Mouse (Mus musculus): Measurements from ENCODE around the gene Scn5a. TPM values are rescaled to one million over a fixed set of nuclear protein-coding genes. Genes with fewer than 3 reads are reported as not detected.
A peak's percentile ranks its signal among the peaks of the same experiment; 100 is the strongest.

Scn5a gene
- polyA plus RNA-seq, 1 experiment = 0.49 TPM

DNA sequence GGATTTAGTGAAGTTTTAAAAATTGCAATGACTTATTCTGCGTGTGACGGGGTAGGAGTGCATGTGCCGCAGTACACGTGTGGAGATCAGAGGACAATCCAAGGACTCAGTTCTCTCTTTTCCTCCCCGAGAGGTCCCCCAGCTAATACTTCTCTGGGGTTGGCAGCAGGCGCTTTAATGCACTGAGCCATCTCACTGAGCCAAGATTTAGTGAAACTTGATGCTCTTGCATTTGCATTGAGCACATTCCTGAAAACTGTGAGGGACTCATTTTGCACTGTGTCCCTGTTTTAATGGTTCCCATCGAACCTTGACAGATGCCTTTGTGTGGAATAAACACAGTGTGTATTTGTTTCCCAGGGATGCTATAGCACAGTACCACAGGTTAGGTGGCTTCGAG lies 25.8 kb upstream of the Scn5a start:
- Histone ChIP-seq H3K27me3 (ENCODE audit: control insufficient read depth, insufficient read depth, low read length, poor library complexity, severe bottlenecking) (no peaks in the 10 kb centered on the region), H3K27ac (ENCODE audit: insufficient read depth, low read length) (no peak overlapping the region), H3K4me1 (ENCODE audit: control insufficient read depth, insufficient read depth, low read length) (no peaks in the 10 kb centered on the region), H3K4me3 (ENCODE audit: low read depth, low read length) (no peak overlapping the region), H3K9ac (ENCODE audit: low read depth, poor library complexity, severe bottlenecking) (no peak overlapping the region), H3K36me3 (ENCODE audit: control insufficient read depth, insufficient read depth, low read length, poor library complexity, severe bottlenecking) (no peaks in the 10 kb centered on the region), H3K9me3 (replicated peaks; ENCODE audit: control insufficient read depth, insufficient read depth, low read length, poor library complexity, severe bottlenecking) (no peaks in the 10 kb centered on the region)
- TF ChIP-seq EP300 (IDR thresholded peaks at IDR 0.05; ENCODE audit: insufficient read depth, low read depth, low read length) (no peak), POLR2A (IDR thresholded peaks at IDR 0.05; ENCODE audit: insufficient read depth, low read length) (no peak), CTCF (IDR thresholded peaks at IDR 0.05; ENCODE audit: low read depth, low read length) (no peak)

DNA sequence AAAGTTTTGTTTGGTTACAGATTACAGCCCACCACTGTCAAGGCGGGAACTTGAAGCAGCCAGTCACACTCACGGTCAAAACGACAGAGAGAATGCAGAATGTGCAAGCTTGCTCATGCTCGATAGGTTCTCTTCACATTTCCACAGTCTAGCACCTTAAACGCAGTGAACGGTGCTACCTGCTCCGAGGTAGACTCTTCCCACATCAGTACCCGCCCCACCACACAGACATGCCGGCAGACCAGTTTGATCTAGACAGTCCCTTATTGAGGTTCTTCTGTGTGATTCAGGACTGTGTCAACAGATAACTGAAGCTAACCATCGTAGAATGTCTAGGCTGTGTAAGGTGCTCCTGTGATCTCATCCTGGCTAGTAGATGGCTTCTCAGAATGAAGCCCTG lies 19.7 kb upstream of the Scn5a start:
- H3K27me3 ChIP-seq (ENCODE audit: control insufficient read depth, insufficient read depth, low read length, poor library complexity, severe bottlenecking) = no peaks in the 10 kb centered on the region
- H3K4me1 ChIP-seq (ENCODE audit: control insufficient read depth, insufficient read depth, low read length) = no peaks in the 10 kb centered on the region
- H3K36me3 ChIP-seq (ENCODE audit: control insufficient read depth, insufficient read depth, low read length, poor library complexity, severe bottlenecking) = no peaks in the 10 kb centered on the region
- TF ChIP-seq CTCF (IDR thresholded peaks at IDR 0.05; ENCODE audit: low read depth, low read length) (no peak), POLR2A (IDR thresholded peaks at IDR 0.05; ENCODE audit: insufficient read depth, low read length) (no peak), EP300 (IDR thresholded peaks at IDR 0.05; ENCODE audit: insufficient read depth, low read depth, low read length) (no peak)
- no peak overlapping the region for H3K4me3 ChIP-seq (ENCODE audit: low read depth, low read length)
- no peaks in the 10 kb centered on the region for H3K9me3 ChIP-seq (replicated peaks; ENCODE audit: control insufficient read depth, insufficient read depth, low read length, poor library complexity, severe bottlenecking)
- H3K27ac ChIP-seq (ENCODE audit: insufficient read depth, low read length) = no peak overlapping the region
- no peak overlapping the region for H3K9ac ChIP-seq (ENCODE audit: low read depth, poor library complexity, severe bottlenecking)

DNA sequence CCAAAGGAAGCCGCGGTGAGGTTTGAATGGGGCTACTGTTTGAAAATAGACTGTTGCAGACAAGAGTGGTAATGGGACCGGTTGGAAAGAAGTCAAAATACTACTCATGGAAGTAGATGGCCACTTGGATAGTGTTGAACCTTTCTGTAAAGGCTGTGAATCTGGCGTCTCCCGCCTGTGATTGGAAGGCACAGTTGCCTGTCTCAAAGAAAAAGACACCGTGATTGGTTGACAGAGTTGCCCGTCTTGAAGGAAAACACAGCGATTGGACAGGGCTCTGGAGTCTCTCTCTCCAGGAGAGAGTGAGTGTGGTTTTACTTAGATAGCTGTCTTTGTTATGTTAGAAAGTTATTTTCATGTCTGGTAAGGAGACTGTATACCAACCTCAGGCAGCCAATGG lies 18.5 kb upstream of the Scn5a start:
- TF ChIP-seq CTCF (IDR thresholded peaks at IDR 0.05; ENCODE audit: low read depth, low read length) = no peak

GRCm38 (mm10) chr9:119589592-119589991 lies 10.8 kb upstream of the Scn5a start:
- H3K4me1 ChIP-seq (ENCODE audit: control insufficient read depth, insufficient read depth, low read length) = no peaks in the 10 kb centered on the region
- TF ChIP-seq POLR2A (IDR thresholded peaks at IDR 0.05; ENCODE audit: insufficient read depth, low read length) (no peak), CTCF (IDR thresholded peaks at IDR 0.05; ENCODE audit: low read depth, low read length) (no peak), EP300 (IDR thresholded peaks at IDR 0.05; ENCODE audit: insufficient read depth, low read depth, low read length) (no peak)
- H3K36me3 ChIP-seq (ENCODE audit: control insufficient read depth, insufficient read depth, low read length, poor library complexity, severe bottlenecking) = no peaks in the 10 kb centered on the region
- H3K9ac ChIP-seq (ENCODE audit: low read depth, poor library complexity, severe bottlenecking) = no peak overlapping the region
- no peak overlapping the region for H3K4me3 ChIP-seq (ENCODE audit: low read depth, low read length)
- H3K9me3 ChIP-seq (replicated peaks; ENCODE audit: control insufficient read depth, insufficient read depth, low read length, poor library complexity, severe bottlenecking) = no peaks in the 10 kb centered on the region
- no peaks in the 10 kb centered on the region for H3K27me3 ChIP-seq (ENCODE audit: control insufficient read depth, insufficient read depth, low read length, poor library complexity, severe bottlenecking)
- H3K27ac ChIP-seq (ENCODE audit: insufficient read depth, low read length) = no peak overlapping the region

More for the DNA sequence above, 18.5 kb upstream of the Scn5a start:
- no peaks in the 10 kb centered on the region for H3K4me1 ChIP-seq (ENCODE audit: control insufficient read depth, insufficient read depth, low read length)
- no peak overlapping the region for H3K9ac ChIP-seq (ENCODE audit: low read depth, poor library complexity, severe bottlenecking)
- H3K27ac ChIP-seq (ENCODE audit: insufficient read depth, low read length) = no peak overlapping the region
- no peaks in the 10 kb centered on the region for H3K9me3 ChIP-seq (replicated peaks; ENCODE audit: control insufficient read depth, insufficient read depth, low read length, poor library complexity, severe bottlenecking)
- H3K27me3 ChIP-seq (ENCODE audit: control insufficient read depth, insufficient read depth, low read length, poor library complexity, severe bottlenecking) = no peaks in the 10 kb centered on the region
- H3K36me3 ChIP-seq (ENCODE audit: control insufficient read depth, insufficient read depth, low read length, poor library complexity, severe bottlenecking) = no peaks in the 10 kb centered on the region
- no peak overlapping the region for H3K4me3 ChIP-seq (ENCODE audit: low read depth, low read length)

GRCm38 (mm10) chr9:119588763-119589449 lies 10.1 kb upstream of the Scn5a start:
- no peaks in the 10 kb centered on the region for H3K36me3 ChIP-seq (ENCODE audit: control insufficient read depth, insufficient read depth, low read length, poor library complexity, severe bottlenecking)
- no peaks in the 10 kb centered on the region for H3K9me3 ChIP-seq (replicated peaks; ENCODE audit: control insufficient read depth, insufficient read depth, low read length, poor library complexity, severe bottlenecking)
- no peaks in the 10 kb centered on the region for H3K4me1 ChIP-seq (ENCODE audit: control insufficient read depth, insufficient read depth, low read length)
- H3K9ac ChIP-seq (ENCODE audit: low read depth, poor library complexity, severe bottlenecking) = no peak overlapping the region
- H3K4me3 ChIP-seq (ENCODE audit: low read depth, low read length) = peak overlapping the region; percentile 13
- H3K27me3 ChIP-seq (ENCODE audit: control insufficient read depth, insufficient read depth, low read length, poor library complexity, severe bottlenecking) = no peaks in the 10 kb centered on the region
- no peak for TF ChIP-seq POLR2A (IDR thresholded peaks at IDR 0.05; ENCODE audit: insufficient read depth, low read length)
- TF ChIP-seq EP300 (IDR thresholded peaks at IDR 0.05; ENCODE audit: insufficient read depth, low read depth, low read length) = no peak
- TF ChIP-seq CTCF (IDR thresholded peaks at IDR 0.05; ENCODE audit: low read depth, low read length) = no peak
- no peak overlapping the region for H3K27ac ChIP-seq (ENCODE audit: insufficient read depth, low read length)

DNA sequence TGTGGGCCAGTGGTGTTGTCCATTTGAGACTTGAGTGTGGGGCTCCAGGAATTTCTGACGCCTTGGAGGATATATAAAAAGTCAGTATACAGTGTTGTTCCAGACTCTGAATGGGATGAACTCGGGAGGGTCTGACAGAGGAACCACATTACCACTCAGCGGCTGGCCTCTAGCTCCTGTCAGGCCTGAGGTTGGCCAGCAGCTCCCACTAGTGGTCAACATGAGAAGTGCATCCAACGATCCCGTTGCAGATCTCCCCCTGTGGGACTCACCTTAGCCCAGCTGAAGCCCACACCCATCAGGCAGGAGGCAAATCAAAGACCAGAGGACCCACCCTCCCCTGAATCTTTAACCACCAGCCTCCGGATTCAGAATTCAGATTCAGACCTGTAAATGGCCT lies 1.9 kb upstream of the Scn5a start:
- peaks cover 12% of the 10 kb centered on the region; the same call in 1 of the 2 replicates for H3K27me3 ChIP-seq (ENCODE audit: control insufficient read depth, insufficient read depth, low read length, poor library complexity, severe bottlenecking)
- H3K36me3 ChIP-seq (ENCODE audit: control insufficient read depth, insufficient read depth, low read length, poor library complexity, severe bottlenecking) = no peaks in the 10 kb centered on the region
- H3K9me3 ChIP-seq (replicated peaks; ENCODE audit: control insufficient read depth, insufficient read depth, low read length, poor library complexity, severe bottlenecking) = no peaks in the 10 kb centered on the region
- H3K27ac ChIP-seq (ENCODE audit: insufficient read depth, low read length) = no peak overlapping the region
- TF ChIP-seq CTCF (IDR thresholded peaks at IDR 0.05; ENCODE audit: low read depth, low read length) (peak; percentile 98), POLR2A (IDR thresholded peaks at IDR 0.05; ENCODE audit: insufficient read depth, low read length) (no peak), EP300 (IDR thresholded peaks at IDR 0.05; ENCODE audit: insufficient read depth, low read depth, low read length) (0 out of 2 replicates have a peak, but pooled peaks have one; percentile 11)
- H3K4me1 ChIP-seq (ENCODE audit: control insufficient read depth, insufficient read depth, low read length) = no peaks in the 10 kb centered on the region
- no peak overlapping the region for H3K4me3 ChIP-seq (ENCODE audit: low read depth, low read length)
- no peak overlapping the region for H3K9ac ChIP-seq (ENCODE audit: low read depth, poor library complexity, severe bottlenecking)
